Mouse (Mus musculus) liver, adult (tissue): ENCODE data around the gene Vps53.

Experiments
- GATA4 ChIP-seq: IDR thresholded peaks from 2 replicates; pipeline ENCODE4 v1.6.1; 2014; ENCODE audit warnings: mild to moderate bottlenecking, low read length; ENCODE audit not compliant: insufficient replicate concordance

Vps53 gene

GRCm38 (mm10) chr11:76060906-76061305 lies 118.5 kb downstream of the Vps53 start:
- no peak for TF ChIP-seq GATA4

DNA sequence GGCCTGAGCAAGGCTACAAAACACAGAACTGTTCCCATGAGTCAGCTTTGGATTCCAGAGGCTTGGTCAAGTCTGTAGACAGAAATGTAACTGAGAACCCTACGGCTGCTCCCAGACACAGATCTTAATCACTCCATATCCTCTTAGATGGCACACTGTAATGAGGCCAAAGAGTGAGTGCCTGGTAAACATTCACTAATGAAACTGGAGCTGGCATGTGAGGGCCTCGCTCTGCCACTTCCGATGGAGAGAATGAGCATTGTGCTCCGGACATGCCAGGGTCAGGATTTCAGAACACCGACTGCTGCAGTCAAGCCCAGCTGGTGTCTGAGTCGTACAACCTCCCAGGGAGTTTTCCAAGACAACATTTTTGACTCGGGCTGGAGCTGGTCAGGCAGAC lies 119.5 kb downstream of the Vps53 start:
- TF ChIP-seq GATA4 = no peak

- no peak for TF ChIP-seq GATA4
These were observed 123.0 kb downstream of the Vps53 start for GRCm38 (mm10) chr11:76056487-76056886.

GRCm38 (mm10) chr11:76052496-76052895 lies 127.0 kb downstream of the Vps53 start:
- TF ChIP-seq GATA4 = no peak

DNA sequence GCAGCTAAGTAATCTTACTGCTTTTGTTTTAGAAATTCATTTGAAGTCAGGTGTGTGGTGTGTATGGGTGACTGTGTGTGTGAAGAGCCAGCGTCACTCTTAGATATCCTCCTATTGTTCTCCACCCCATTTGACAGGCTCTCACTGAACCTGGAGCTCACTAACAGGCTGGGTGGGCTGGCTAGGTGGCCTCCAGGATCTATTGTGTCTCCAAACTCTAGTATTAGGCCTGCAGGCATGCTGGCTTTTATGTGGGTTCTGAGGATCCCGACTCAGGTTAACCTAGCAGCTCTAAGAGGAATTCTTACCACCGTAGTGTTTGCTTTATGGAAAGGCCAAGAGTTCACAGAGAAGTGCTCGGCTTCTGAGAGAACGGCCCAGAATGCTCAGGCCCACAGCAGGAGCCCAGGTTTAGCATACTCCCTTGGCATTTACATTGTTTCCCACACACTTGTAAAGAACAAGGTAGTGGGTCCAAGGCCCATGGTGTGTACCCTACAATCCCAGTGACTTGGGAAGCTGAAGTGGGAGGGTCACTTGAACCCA lies 128.4 kb downstream of the Vps53 start:
- TF ChIP-seq GATA4 = no peak

- TF ChIP-seq GATA4 = no peak
These were observed 128.9 kb downstream of the Vps53 start for GRCm38 (mm10) chr11:76050509-76050908.

- TF ChIP-seq GATA4 = no peak
These were observed 134.1 kb downstream of the Vps53 start for GRCm38 (mm10) chr11:76045367-76045766.

- no peak for TF ChIP-seq GATA4
These were observed 135.0 kb downstream of the Vps53 start for GRCm38 (mm10) chr11:76044468-76044867.

DNA sequence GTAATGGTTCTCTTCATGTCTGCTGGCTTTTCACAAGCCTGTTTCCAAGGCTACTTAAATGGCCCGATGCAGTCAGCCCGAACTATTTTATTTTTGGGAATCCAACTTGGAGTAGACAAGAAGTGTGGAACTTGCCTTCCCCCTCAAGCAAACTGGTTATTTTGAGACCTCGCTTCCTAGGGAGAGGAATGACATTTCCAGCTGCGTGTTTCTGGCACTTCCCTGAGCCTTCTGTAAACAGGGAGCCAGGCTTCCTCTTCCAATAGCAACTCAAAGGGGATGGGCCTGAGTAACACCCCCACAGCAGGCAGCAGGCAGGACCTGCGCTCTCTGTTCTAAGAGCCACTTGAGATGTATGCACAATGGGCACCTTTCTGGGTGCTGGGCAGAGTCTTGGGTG lies 136.6 kb downstream of the Vps53 start:
- no peak for TF ChIP-seq GATA4

- TF ChIP-seq GATA4 = no peak
These were observed 137.3 kb downstream of the Vps53 start for GRCm38 (mm10) chr11:76042041-76042638.

- no peak for TF ChIP-seq GATA4
These were observed 138.6 kb downstream of the Vps53 start for GRCm38 (mm10) chr11:76040761-76041376.

DNA sequence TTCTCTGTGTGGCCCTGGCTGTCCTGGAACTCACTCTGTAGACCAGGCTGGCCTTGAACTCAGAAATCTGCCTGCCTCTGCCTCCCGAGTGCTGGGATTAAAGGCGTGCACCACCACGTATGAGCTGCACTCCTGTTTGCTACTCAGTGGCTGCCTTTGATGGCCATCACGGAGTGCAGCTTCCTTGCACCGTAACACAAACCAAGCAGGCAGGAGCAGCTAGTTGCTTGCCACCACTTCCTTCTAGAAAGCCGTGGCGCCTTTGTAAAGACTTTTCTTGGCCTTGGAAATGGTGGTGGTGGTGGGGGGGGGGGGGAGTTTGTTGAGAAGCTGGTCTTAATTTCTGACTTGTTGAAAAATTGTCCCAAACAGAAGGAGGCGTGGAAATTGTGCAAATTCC lies 139.3 kb downstream of the Vps53 start:
- no peak for TF ChIP-seq GATA4

- TF ChIP-seq GATA4 = no peak
These were observed 140.0 kb downstream of the Vps53 start for GRCm38 (mm10) chr11:76039271-76040053.

DNA sequence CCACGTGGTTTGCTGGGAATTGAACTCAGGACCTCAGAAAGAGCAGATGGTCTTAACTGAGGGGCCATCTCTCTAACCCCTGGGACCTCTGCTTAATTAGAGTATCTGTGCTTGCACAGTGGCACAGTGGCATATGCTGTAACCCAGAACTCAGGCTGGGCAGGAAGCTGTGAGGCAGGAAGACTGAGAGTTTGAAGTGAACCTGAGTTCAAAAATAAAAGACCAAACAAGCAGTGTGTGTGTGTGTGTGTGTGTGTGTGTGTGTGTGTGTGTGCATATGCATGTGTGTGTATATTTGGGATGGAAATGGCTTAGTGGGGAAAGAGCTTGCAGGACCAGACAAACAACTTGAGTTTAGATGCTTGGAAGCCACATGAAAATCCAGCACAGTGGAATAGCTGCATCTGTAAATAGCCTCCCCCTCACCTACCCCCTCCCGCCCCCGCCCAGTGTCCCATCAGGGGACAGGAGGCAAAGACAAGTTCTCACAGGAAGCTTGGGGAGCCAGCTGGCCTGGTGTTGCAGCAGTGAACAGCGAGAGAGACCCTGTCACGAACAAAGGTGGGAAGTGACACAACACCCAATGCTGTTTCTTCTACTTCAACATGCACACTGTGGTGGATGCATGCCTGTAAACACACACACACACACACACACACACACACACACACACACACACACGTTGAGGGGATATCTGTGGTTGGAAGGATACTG lies 141.7 kb downstream of the Vps53 start:
- TF ChIP-seq GATA4 = no peak

GRCm38 (mm10) chr11:76035182-76035581 lies 144.3 kb downstream of the Vps53 start:
- no peak for TF ChIP-seq GATA4

DNA sequence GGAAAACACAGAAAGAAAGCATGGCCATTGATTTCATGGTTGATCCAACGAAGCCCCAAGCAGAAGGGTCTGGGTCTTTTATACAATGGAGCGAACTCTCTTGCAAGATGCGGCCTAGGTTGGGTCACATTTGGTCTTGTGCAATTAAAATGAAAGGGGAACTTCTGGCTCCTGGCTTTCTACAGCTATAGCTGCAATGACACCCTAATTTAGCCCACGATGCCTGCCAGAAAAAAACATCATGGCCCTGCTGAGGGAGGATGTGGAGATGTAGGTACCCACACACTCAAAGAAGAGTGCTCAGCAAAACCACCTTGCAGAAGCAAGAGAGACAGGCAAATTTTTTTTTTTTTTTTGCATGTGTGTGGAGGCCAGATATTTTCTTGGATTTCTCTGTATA lies 145.6 kb downstream of the Vps53 start:
- no peak for TF ChIP-seq GATA4

GRCm38 (mm10) chr11:76033359-76033758 lies 146.1 kb downstream of the Vps53 start:
- no peak for TF ChIP-seq GATA4
